Mouse (Mus musculus) neural tube, embryonic 14.5 days (tissue): ENCODE data around the gene Nfil3. TPM values are rescaled to one million over a fixed set of nuclear protein-coding genes. Genes with fewer than 3 reads are reported as not detected.

Experiments used
- polyA plus RNA-seq: library from polyadenylated mRNA; unstranded; fragments of >200 nt; fragmentation: Nextera tagmentation; extraction: Ambion mirVana; gene quantifications from 2 replicates; pipeline ENCODE4 v1.2.1, GENCODE M21; 2014

Nfil3 gene
- polyA plus RNA-seq, 1 experiment from 2014 or later = 49.5 TPM

Other genes starting within 250 kb of the Nfil3 start
- gene Auh, start 51.4 kb downstream of the Nfil3 start, polyA plus RNA-seq = 63.6 and 65.8 TPM in 2 replicates